Mouse (Mus musculus): ENCODE results near the gene P2ry12. TPM values are rescaled to one million over a fixed set of nuclear protein-coding genes. Genes with fewer than 3 reads are reported as not detected.

The P2ry12 gene
- polyA plus RNA-seq, 1 experiment from 2014 or later, result 1.2 TPM

DNA sequence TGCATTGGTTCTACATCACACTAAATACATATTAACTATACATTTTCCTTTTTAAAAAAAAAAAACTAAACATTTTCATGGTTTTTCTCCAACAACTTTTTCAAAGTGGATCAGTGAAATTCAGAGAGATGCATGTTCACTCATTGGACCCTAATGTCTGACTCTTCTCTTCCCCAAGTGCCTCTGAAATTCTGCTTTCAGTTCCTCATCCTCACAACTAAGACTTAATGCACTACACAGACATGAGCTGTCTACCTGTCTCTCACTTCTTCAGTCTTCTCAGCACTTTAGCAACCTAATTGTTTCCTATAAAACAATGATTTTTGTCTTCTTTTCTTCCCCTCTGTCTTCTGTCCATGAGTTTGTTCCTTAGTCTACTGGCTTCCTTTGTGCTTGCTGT, 37.3 kb downstream of the P2ry12 start:
- Histone ChIP-seq H3K36me3 (ENCODE audit: insufficient read depth, low read length) (no peaks in the 10 kb centered on the region), H3K27ac (no peak overlapping the region), H3K9me3 (replicated peaks; ENCODE audit: low read length) (no peaks in the 10 kb centered on the region), H3K9ac (ENCODE audit: low read depth, low read length) (no peak overlapping the region), H3K4me2 (ENCODE audit: low read length) (no peak overlapping the region), H3K4me1 (replicated peaks; ENCODE audit: insufficient read depth, low read length) (no peaks in the 10 kb centered on the region; the same call in 1 of the 2 replicates), H3K4me3 (replicated peaks; ENCODE audit: low read depth, low read length) (no peak overlapping the region), H3K27me3 (ENCODE audit: insufficient read depth, low read length) (no peaks in the 10 kb centered on the region)
- DNase-seq (ENCODE audit: low spot score) (no peak), ATAC-seq (replicated peaks; ENCODE audit: low FRiP score, low read depth) (no peak)
- no peak for TF ChIP-seq CTCF (IDR thresholded peaks at IDR 0.05; ENCODE audit: low read depth)

DNA sequence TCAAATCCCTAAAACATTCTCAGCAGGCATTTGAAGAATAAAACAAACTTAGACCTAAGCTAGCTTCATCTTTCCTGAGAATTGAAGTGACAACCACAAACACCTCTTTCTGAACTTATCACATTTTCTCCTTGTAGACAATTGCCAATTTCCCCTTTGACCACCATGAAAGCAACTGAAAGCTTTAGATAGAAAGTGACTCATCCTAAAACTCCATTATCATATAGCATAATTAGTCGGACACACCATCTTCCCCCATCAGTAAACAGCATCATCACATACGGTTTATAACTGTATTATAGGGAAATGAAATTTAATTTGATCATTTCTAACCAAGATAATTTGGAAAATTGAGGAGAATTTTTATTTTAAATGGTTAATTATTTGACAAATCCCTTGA, 40.4 kb downstream of the P2ry12 start:
- H3K9ac ChIP-seq (ENCODE audit: low read depth, low read length), result no peak overlapping the region
- no peaks in the 10 kb centered on the region for H3K4me1 ChIP-seq (replicated peaks; ENCODE audit: insufficient read depth, low read length)
- no peak overlapping the region for H3K27ac ChIP-seq
- DNase-seq (ENCODE audit: low spot score) (no peak), ATAC-seq (replicated peaks; ENCODE audit: low FRiP score, low read depth) (no peak)
- H3K9me3 ChIP-seq (replicated peaks; ENCODE audit: low read length), result no peaks in the 10 kb centered on the region
- 92% methylated on average over 2 of the region's 2 CpGs for WGBS
- no peak overlapping the region for H3K4me2 ChIP-seq (ENCODE audit: low read length)
- no peaks in the 10 kb centered on the region for H3K36me3 ChIP-seq (ENCODE audit: insufficient read depth, low read length)
- no peak overlapping the region for H3K4me3 ChIP-seq (replicated peaks; ENCODE audit: low read depth, low read length)
- no peak for TF ChIP-seq CTCF (IDR thresholded peaks at IDR 0.05; ENCODE audit: low read depth)
- no peaks in the 10 kb centered on the region for H3K27me3 ChIP-seq (ENCODE audit: insufficient read depth, low read length)

DNA sequence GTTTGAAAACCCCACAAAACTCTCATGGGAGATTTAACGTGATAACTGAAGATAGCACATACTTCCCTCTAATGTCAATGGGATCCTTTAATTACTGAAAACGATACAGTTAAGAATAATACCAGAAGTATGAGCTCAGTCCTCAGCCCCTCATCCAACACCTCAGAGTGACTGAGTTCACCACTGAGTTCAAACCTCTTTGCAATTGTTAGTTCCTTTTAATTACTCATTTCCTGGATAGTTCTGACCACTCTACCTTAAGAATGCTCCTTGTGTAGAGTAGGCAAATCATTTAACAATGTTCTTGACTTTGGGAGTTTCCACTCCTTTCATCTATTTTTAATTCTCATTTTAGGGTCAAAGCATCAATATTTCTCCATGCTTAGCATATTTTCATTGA, 43.3 kb downstream of the P2ry12 start:
- Histone ChIP-seq H3K4me2 (ENCODE audit: low read length) (no peak overlapping the region), H3K4me3 (replicated peaks; ENCODE audit: low read depth, low read length) (no peak overlapping the region), H3K9me3 (replicated peaks; ENCODE audit: low read length) (no peaks in the 10 kb centered on the region), H3K36me3 (ENCODE audit: insufficient read depth, low read length) (no peaks in the 10 kb centered on the region), H3K27ac (no peak overlapping the region), H3K27me3 (ENCODE audit: insufficient read depth, low read length) (no peaks in the 10 kb centered on the region), H3K9ac (ENCODE audit: low read depth, low read length) (no peak overlapping the region), H3K4me1 (replicated peaks; ENCODE audit: insufficient read depth, low read length) (no peaks in the 10 kb centered on the region)
- no peak for ATAC-seq (replicated peaks; ENCODE audit: low FRiP score, low read depth)
- no peak for DNase-seq (ENCODE audit: low spot score)
- no peak for TF ChIP-seq CTCF (IDR thresholded peaks at IDR 0.05; ENCODE audit: low read depth)
- WGBS, result 76% methylated on average over 2 of the region's 2 CpGs

DNA sequence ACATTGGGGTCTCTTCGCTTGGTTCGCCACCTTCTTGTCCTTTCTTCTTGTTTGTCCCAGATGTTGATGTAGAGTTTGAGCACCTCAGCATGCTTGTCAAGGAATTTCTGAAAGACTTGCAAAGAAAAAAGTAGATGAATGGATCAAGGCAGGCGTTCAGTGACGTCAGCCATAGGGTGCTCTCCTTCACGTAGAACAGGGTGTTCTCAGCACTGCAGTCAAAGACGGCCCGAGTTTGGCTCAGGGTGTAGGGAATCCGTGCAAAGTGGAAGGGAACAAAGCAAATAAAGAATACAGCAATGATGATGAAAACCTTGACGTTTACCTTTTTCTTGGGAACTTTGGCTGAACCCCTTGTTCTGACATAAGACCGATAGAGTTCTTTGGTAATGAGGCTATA, 45.5 kb downstream of the P2ry12 start:
- DNase-seq (ENCODE audit: low spot score) (no peak), ATAC-seq (replicated peaks; ENCODE audit: low FRiP score, low read depth) (no peak)
- WGBS, result 93% methylated on average over 10 of the region's 10 CpGs

DNA sequence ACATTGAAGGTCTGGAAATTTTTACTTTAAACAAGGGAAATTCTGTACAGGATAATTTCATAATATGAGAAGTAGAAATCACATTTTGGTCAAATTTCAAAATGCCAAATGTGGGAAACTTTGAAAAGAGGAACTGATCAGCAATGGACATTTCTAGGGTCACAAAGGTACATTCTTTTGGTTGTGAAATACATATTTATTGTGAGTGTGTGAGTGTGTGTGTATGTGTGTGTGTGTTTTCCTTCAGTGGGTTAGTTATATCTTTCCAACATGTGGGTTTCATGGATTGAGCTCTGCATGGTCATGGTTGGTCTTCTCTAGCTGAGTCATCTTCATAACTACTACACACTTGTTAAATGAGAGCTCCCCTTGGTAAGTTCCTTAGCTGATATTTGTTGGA, 50.3 kb downstream of the P2ry12 start:
- H3K9me3 ChIP-seq (replicated peaks; ENCODE audit: low read length), result no peaks in the 10 kb centered on the region
- no peak overlapping the region for H3K9ac ChIP-seq (ENCODE audit: low read depth, low read length)
- no peak for DNase-seq (ENCODE audit: low spot score)
- H3K4me2 ChIP-seq (ENCODE audit: low read length), result no peak overlapping the region
- H3K27me3 ChIP-seq (ENCODE audit: insufficient read depth, low read length), result no peaks in the 10 kb centered on the region
- no peak overlapping the region for H3K4me3 ChIP-seq (replicated peaks; ENCODE audit: low read depth, low read length)
- no peaks in the 10 kb centered on the region for H3K36me3 ChIP-seq (ENCODE audit: insufficient read depth, low read length)
- no peak for ATAC-seq (replicated peaks; ENCODE audit: low FRiP score, low read depth)
- TF ChIP-seq CTCF (IDR thresholded peaks at IDR 0.05; ENCODE audit: low read depth), result no peak
- H3K4me1 ChIP-seq (replicated peaks; ENCODE audit: insufficient read depth, low read length), result no peaks in the 10 kb centered on the region
- H3K27ac ChIP-seq, result no peak overlapping the region

More for the DNA sequence above, 45.5 kb downstream of the P2ry12 start:
- Histone ChIP-seq H3K27ac (no peak overlapping the region), H3K36me3 (ENCODE audit: insufficient read depth, low read length) (no peaks in the 10 kb centered on the region), H3K4me3 (replicated peaks; ENCODE audit: low read depth, low read length) (no peak overlapping the region), H3K9me3 (replicated peaks; ENCODE audit: low read length) (no peaks in the 10 kb centered on the region), H3K27me3 (ENCODE audit: insufficient read depth, low read length) (no peaks in the 10 kb centered on the region), H3K4me2 (ENCODE audit: low read length) (no peak overlapping the region), H3K4me1 (replicated peaks; ENCODE audit: insufficient read depth, low read length) (no peaks in the 10 kb centered on the region), H3K9ac (ENCODE audit: low read depth, low read length) (no peak overlapping the region)
- no peak for TF ChIP-seq CTCF (IDR thresholded peaks at IDR 0.05; ENCODE audit: low read depth)

DNA sequence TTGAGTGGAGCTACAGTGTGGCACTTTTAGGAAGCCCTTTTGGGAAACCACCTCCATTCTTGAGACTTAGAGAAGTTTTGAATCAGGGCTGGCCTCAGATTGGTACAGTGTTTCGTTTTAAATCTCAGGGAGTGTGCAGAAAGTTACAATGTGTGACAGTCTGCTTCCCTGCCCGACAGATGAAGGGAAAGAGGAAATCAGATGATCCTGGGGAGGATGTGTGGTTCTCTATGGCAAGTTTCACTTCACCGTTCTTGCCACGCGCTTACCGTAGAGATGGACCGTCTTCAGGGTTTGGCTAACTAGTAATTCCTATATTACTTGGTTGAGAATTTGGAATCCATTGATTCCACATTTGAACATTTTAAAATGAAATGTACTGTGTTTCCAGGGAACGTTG, 50.9 kb downstream of the P2ry12 start:
- TF ChIP-seq CTCF (IDR thresholded peaks at IDR 0.05; ENCODE audit: low read depth), result no peak
- DNase-seq (ENCODE audit: low spot score) (no peak), ATAC-seq (replicated peaks; ENCODE audit: low FRiP score, low read depth) (no peak)
- Histone ChIP-seq H3K9ac (ENCODE audit: low read depth, low read length) (no peak overlapping the region), H3K27me3 (ENCODE audit: insufficient read depth, low read length) (no peaks in the 10 kb centered on the region), H3K9me3 (replicated peaks; ENCODE audit: low read length) (no peaks in the 10 kb centered on the region), H3K4me1 (replicated peaks; ENCODE audit: insufficient read depth, low read length) (no peaks in the 10 kb centered on the region), H3K4me2 (ENCODE audit: low read length) (no peak overlapping the region), H3K4me3 (replicated peaks; ENCODE audit: low read depth, low read length) (no peak overlapping the region), H3K27ac (no peak overlapping the region), H3K36me3 (ENCODE audit: insufficient read depth, low read length) (no peaks in the 10 kb centered on the region)
- 76% methylated on average over 8 of the region's 8 CpGs for WGBS

DNA sequence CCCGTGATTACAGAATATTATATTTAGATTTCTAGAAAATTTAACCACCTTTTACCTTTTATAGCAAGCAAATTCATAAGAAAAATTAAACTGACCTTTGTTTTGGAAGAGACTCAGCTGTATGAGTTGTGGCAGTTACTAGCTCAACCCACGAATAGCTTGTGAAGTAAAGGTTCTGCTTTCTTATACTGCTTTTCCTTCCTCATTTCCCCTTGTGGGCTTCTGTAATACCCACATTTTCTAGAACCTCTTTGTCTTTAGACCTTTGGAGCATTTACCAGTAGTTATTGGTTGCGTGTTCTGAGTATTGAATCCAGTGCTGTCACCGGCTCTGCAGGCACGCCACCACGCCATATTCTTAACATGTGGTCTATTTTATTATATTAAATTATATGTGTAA, 51.9 kb downstream of the P2ry12 start, which contains the start of gene P2ry13:
P2ry13 (minus strand) TSS at position 156 of the 400 bp plus-strand sequence.
- Histone ChIP-seq H3K4me2 (ENCODE audit: low read length) (no peak within 1 kb of the TSS), H3K36me3 (ENCODE audit: insufficient read depth, low read length) (no peaks in the 10 kb centered on the region), H3K9ac (ENCODE audit: low read depth, low read length) (no peak within 1 kb of the TSS), H3K4me3 (replicated peaks; ENCODE audit: low read depth, low read length) (no peak within 1 kb of the TSS), H3K27me3 (ENCODE audit: insufficient read depth, low read length) (no peaks in the 10 kb centered on the region), H3K9me3 (replicated peaks; ENCODE audit: low read length) (no peaks in the 10 kb centered on the region), H3K4me1 (replicated peaks; ENCODE audit: insufficient read depth, low read length) (no peaks in the 10 kb centered on the region), H3K27ac (no peak within 1 kb of the TSS)
- 91% methylated on average over 6 of the region's 6 CpGs for WGBS
- no peak for TF ChIP-seq CTCF (IDR thresholded peaks at IDR 0.05; ENCODE audit: low read depth)
- DNase-seq (ENCODE audit: low spot score) (no peak), ATAC-seq (replicated peaks; ENCODE audit: low FRiP score, low read depth) (no peak)
